Mouse (Mus musculus) erythroblast, embryonic 14.5 days (primary cell): ENCODE data around the gene Tmem128.

Experiments
- GATA1 ChIP-seq: IDR thresholded peaks from 2 replicates; pipeline ENCODE4 v1.6.1; 2012; ENCODE audit warnings: low read length, inconsistent platforms, mixed read lengths
- TAL1 ChIP-seq: IDR thresholded peaks from 3 replicates; pipeline ENCODE4 v1.6.1; 2012; ENCODE audit warnings: low read length, inconsistent platforms, mixed read lengths

DNA sequence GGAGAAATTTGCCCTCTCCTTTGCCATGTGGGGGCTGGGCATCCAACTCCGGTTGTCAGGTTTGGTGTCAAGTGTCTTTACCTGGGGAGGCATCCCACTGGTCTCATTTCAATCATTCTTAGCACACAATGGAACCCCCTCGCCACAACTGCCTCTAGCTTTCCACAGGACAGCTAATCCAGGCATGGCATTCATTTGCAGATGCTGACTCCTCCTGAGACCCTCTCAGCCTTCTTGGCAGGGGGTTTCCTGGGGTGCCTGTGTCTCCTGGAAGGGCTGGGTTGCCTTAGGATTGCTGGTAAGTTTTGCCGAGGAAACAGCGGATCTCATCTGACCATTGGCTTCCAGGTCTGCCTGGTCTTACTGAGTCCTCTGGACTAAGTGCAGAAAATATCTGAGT is 15.8 kb downstream of the Tmem128 start, which contains the start of gene Otop1:
- TF ChIP-seq TAL1: no peak
- TF ChIP-seq GATA1: no peak
